Mouse (Mus musculus) forebrain, embryonic 11.5 days (tissue): ENCODE measurements at regions not wholly inside any gene's neighbourhood (a gene's known extent, or its start where the extent isn't known, plus 50 kb on each side); places are given as distances from the start of the nearest gene placed in this dataset.

Experiments used
- ATAC-seq: fragments of 200-750 bp; cut with Nextera tagmentation; replicated peaks from 2 replicates; pipeline ENCODE4 v1.8.0; 2017; ENCODE audit warnings: moderate TSS enrichment; ENCODE audit not compliant: low FRiP score
- DNase-seq: peaks from one replicate; pipeline ENCODE4 v3.0.0-alpha.2; 2017; ENCODE audit warnings: low spot score
- H3K27ac ChIP-seq: fragments of 300-500 bp; sonication (generic); 2 replicates; pipeline ENCODE4 v1.5.1; 2014; ENCODE audit warnings: low read depth, low read length
- H3K27me3 ChIP-seq: fragments of 300-500 bp; sonication (generic); 2 replicates; pipeline ENCODE4 v1.6.1; 2014; ENCODE audit warnings: mild to moderate bottlenecking, low read length, mixed read lengths; ENCODE audit not compliant: control insufficient read depth, insufficient read depth
- H3K36me3 ChIP-seq: fragments of 300-500 bp; sonication (generic); 2 replicates; pipeline ENCODE4 v1.6.1; 2014; ENCODE audit warnings: mild to moderate bottlenecking, low read length, moderate library complexity, mixed read lengths; ENCODE audit not compliant: control insufficient read depth, insufficient read depth
- H3K4me1 ChIP-seq: fragments of 300-500 bp; sonication (generic); replicated peaks from 2 replicates; pipeline ENCODE4 v1.6.1; 2014; ENCODE audit warnings: low read length, mixed read lengths; ENCODE audit not compliant: control insufficient read depth, insufficient read depth
- H3K4me2 ChIP-seq: fragments of 300-500 bp; sonication (generic); 2 replicates; pipeline ENCODE4 v1.6.1; 2014; ENCODE audit warnings: low read depth, mild to moderate bottlenecking, low read length, moderate library complexity, mixed read lengths; ENCODE audit not compliant: severe bottlenecking
- H3K4me3 ChIP-seq: fragments of 300-500 bp; sonication (generic); 2 replicates; pipeline ENCODE4 v1.5.1; 2014; ENCODE audit warnings: low read depth, low read length
- H3K9ac ChIP-seq: fragments of 300-500 bp; sonication (generic); 2 replicates; pipeline ENCODE4 v1.6.1; 2014; ENCODE audit warnings: low read length
- H3K9me3 ChIP-seq: fragments of 300-500 bp; sonication (generic); 2 replicates; pipeline ENCODE4 v1.6.1; 2016; ENCODE audit warnings: low read length, mixed read lengths; ENCODE audit not compliant: control insufficient read depth
- WGBS: fragments of 180-500 bp; shearing (Covaris S2); extraction: QIAGEN DNeasy Blood & Tissue Kit; methylation state at CpG from one replicate; pipeline ENCODE4 v1.1.7; 2014; 5-methylcytosine and 5-hydroxymethylcytosine counted together

- no peak overlapping the region for H3K27ac ChIP-seq
- no peak overlapping the region for H3K4me3 ChIP-seq
- no peak overlapping the region for H3K9ac ChIP-seq
- no peaks in the 10 kb centered on the region for H3K27me3 ChIP-seq
- H3K4me1 ChIP-seq = no peaks in the 10 kb centered on the region
- no peaks in the 10 kb centered on the region for H3K9me3 ChIP-seq
- WGBS = 75% methylated on average over 2 of the region's 2 CpGs
- no peak overlapping the region for H3K4me2 ChIP-seq
- DNase-seq (no peak), ATAC-seq (no peak)
- no peaks in the 10 kb centered on the region for H3K36me3 ChIP-seq
Measured at GRCm38 (mm10) chr13:16211482-16211881, 199.8 kb downstream of the Inhba start.

- H3K27ac ChIP-seq = no peak overlapping the region
Measured at GRCm38 (mm10) chr13:16219877-16220276, 208.2 kb downstream of the Inhba start.

GRCm38 (mm10) chr13:16222942-16223600 is 211.4 kb downstream of the Inhba start:
- 77% methylated on average over 5 of the region's 5 CpGs for WGBS
- no peak for ATAC-seq
- no peak for DNase-seq
- Histone ChIP-seq H3K36me3 (no peaks in the 10 kb centered on the region), H3K9me3 (no peaks in the 10 kb centered on the region), H3K4me3 (no peak overlapping the region), H3K4me1 (no peaks in the 10 kb centered on the region), H3K27ac (no peak overlapping the region), H3K4me2 (no peak overlapping the region), H3K27me3 (no peaks in the 10 kb centered on the region), H3K9ac (no peak overlapping the region)

More at GRCm38 (mm10) chr13:16219877-16220276, 208.2 kb downstream of the Inhba start:
- no peaks in the 10 kb centered on the region for H3K4me1 ChIP-seq
- ATAC-seq (no peak), DNase-seq (no peak)
- no peak overlapping the region for H3K4me2 ChIP-seq
- H3K4me3 ChIP-seq = no peak overlapping the region
- H3K9ac ChIP-seq = no peak overlapping the region
- H3K9me3 ChIP-seq = no peaks in the 10 kb centered on the region
- no peaks in the 10 kb centered on the region for H3K27me3 ChIP-seq
- no peaks in the 10 kb centered on the region for H3K36me3 ChIP-seq

GRCm38 (mm10) chr13:16261145-16261544 is 249.5 kb downstream of the Inhba start:
- H3K36me3 ChIP-seq = no peaks in the 10 kb centered on the region
- no peaks in the 10 kb centered on the region for H3K9me3 ChIP-seq
- WGBS = 81% methylated on average over 3 of the region's 3 CpGs
- H3K4me3 ChIP-seq = no peak overlapping the region
- H3K4me1 ChIP-seq = no peaks in the 10 kb centered on the region
- no peaks in the 10 kb centered on the region for H3K27me3 ChIP-seq
- H3K27ac ChIP-seq = no peak overlapping the region
- no peak overlapping the region for H3K4me2 ChIP-seq
- no peak overlapping the region for H3K9ac ChIP-seq
- ATAC-seq (no peak), DNase-seq (no peak)

- H3K9me3 ChIP-seq = no peaks in the 10 kb centered on the region
- ATAC-seq (no peak), DNase-seq (no peak)
- no peak overlapping the region for H3K9ac ChIP-seq
- H3K4me1 ChIP-seq = no peaks in the 10 kb centered on the region
- H3K27me3 ChIP-seq = no peaks in the 10 kb centered on the region
- H3K36me3 ChIP-seq = no peaks in the 10 kb centered on the region
- no peak overlapping the region for H3K27ac ChIP-seq
- WGBS = 84% methylated on average over 3 of the region's 3 CpGs
- H3K4me2 ChIP-seq = no peak overlapping the region
- no peak overlapping the region for H3K4me3 ChIP-seq
Measured at GRCm38 (mm10) chr13:16279974-16280373, 268.3 kb downstream of the Inhba start.

- ATAC-seq (no peak), DNase-seq (no peak)
- H3K9ac ChIP-seq = no peak overlapping the region
- H3K9me3 ChIP-seq = no peaks in the 10 kb centered on the region
- H3K27me3 ChIP-seq = no peaks in the 10 kb centered on the region
- H3K4me1 ChIP-seq = no peaks in the 10 kb centered on the region
- no peaks in the 10 kb centered on the region for H3K36me3 ChIP-seq
- no peak overlapping the region for H3K27ac ChIP-seq
- no peak overlapping the region for H3K4me2 ChIP-seq
- no peak overlapping the region for H3K4me3 ChIP-seq
- WGBS = 86% methylated on average over 2 of the region's 2 CpGs
Measured at GRCm38 (mm10) chr13:16280742-16281141, 269.1 kb downstream of the Inhba start.

GRCm38 (mm10) chr13:16281777-16282176 is 270.1 kb downstream of the Inhba start:
- Histone ChIP-seq H3K4me3 (no peak overlapping the region), H3K4me1 (no peaks in the 10 kb centered on the region), H3K36me3 (no peaks in the 10 kb centered on the region), H3K9ac (no peak overlapping the region), H3K27me3 (no peaks in the 10 kb centered on the region), H3K4me2 (no peak overlapping the region), H3K27ac (no peak overlapping the region), H3K9me3 (no peaks in the 10 kb centered on the region)
- ATAC-seq (no peak), DNase-seq (no peak)

GRCm38 (mm10) chr13:16282230-16282629 is 270.6 kb downstream of the Inhba start:
- H3K27ac ChIP-seq = no peak overlapping the region
- H3K4me3 ChIP-seq = no peak overlapping the region
- no peaks in the 10 kb centered on the region for H3K9me3 ChIP-seq
- ATAC-seq (no peak), DNase-seq (no peak)
- H3K36me3 ChIP-seq = no peaks in the 10 kb centered on the region
- no peak overlapping the region for H3K9ac ChIP-seq
- H3K27me3 ChIP-seq = no peaks in the 10 kb centered on the region
- 49% methylated on average over 2 of the region's 2 CpGs for WGBS
- H3K4me1 ChIP-seq = no peaks in the 10 kb centered on the region
- H3K4me2 ChIP-seq = no peak overlapping the region

- DNase-seq (no peak), ATAC-seq (no peak)
- H3K9me3 ChIP-seq = no peaks in the 10 kb centered on the region
- 84% methylated on average over 4 of the region's 4 CpGs for WGBS
- H3K27ac ChIP-seq = no peak overlapping the region
- H3K4me1 ChIP-seq = no peaks in the 10 kb centered on the region
- no peak overlapping the region for H3K9ac ChIP-seq
- H3K4me2 ChIP-seq = no peak overlapping the region
- H3K36me3 ChIP-seq = no peaks in the 10 kb centered on the region
- no peak overlapping the region for H3K4me3 ChIP-seq
- no peaks in the 10 kb centered on the region for H3K27me3 ChIP-seq
Measured at GRCm38 (mm10) chr13:16283336-16283735, 271.7 kb downstream of the Inhba start.
